Mouse (Mus musculus) bone marrow macrophage, adult 2 months (primary cell): ENCODE data around the gene Camk2d.

Experiments used
- CTCF ChIP-seq: IDR thresholded peaks from 2 replicates; pipeline ENCODE4 v1.5.1; 2012; ENCODE audit warnings: low read depth, mild to moderate bottlenecking, low read length, moderate library complexity
- POLR2A ChIP-seq: IDR thresholded peaks from 2 replicates; pipeline ENCODE4 v1.6.1; 2012; ENCODE audit warnings: mild to moderate bottlenecking, low read depth, low read length, borderline replicate concordance

GRCm38 (mm10) chr3:126795904-126796303 lies 199.8 kb downstream of the Camk2d start:
- no peak for TF ChIP-seq CTCF
- TF ChIP-seq POLR2A = no peak
